Mouse (Mus musculus) erythroblast, embryonic 14.5 days (primary cell): ENCODE data around the gene Klf7. TPM values are rescaled to one million over a fixed set of nuclear protein-coding genes. Genes with fewer than 3 reads are reported as not detected.

Experiments used
- H3K27me3 ChIP-seq: 2 replicates; pipeline ENCODE4 v1.6.1; 2012; ENCODE audit warnings: inconsistent platforms; ENCODE audit not compliant: control insufficient read depth
- H3K36me3 ChIP-seq: 2 replicates; pipeline ENCODE4 v1.6.1; 2012; ENCODE audit warnings: mild to moderate bottlenecking, inconsistent platforms; ENCODE audit not compliant: control insufficient read depth
- H3K4me1 ChIP-seq: 2 replicates; pipeline ENCODE4 v1.6.1; 2012; ENCODE audit warnings: inconsistent platforms; ENCODE audit not compliant: control insufficient read depth
- H3K4me3 ChIP-seq: replicated peaks from 2 replicates; pipeline ENCODE3; 2012; ENCODE audit warnings: moderate library complexity, mild to moderate bottlenecking, inconsistent platforms
- H3K9me3 ChIP-seq: 2 replicates; pipeline ENCODE4 v1.6.1; 2012; ENCODE audit warnings: low read length, inconsistent platforms, mixed read lengths; ENCODE audit not compliant: control insufficient read depth
- GATA1 ChIP-seq: IDR thresholded peaks from 2 replicates; pipeline ENCODE4 v1.6.1; 2012; ENCODE audit warnings: low read length, inconsistent platforms, mixed read lengths
- TAL1 ChIP-seq: IDR thresholded peaks from 3 replicates; pipeline ENCODE4 v1.6.1; 2012; ENCODE audit warnings: low read length, inconsistent platforms, mixed read lengths
- polyA plus RNA-seq: library from polyadenylated mRNA; stranded (reverse); fragments of >175 nt; gene quantifications from 2 replicates; pipeline ENCODE4 v1.2.3, GENCODE M21; 2012

Gene Klf7
- polyA plus RNA-seq, 1 experiment, result under 0.01 TPM

GRCm38 (mm10) chr1:64078011-64078746 is 43.9 kb downstream of the Klf7 start:
- peak overlapping the region; percentile 51 for H3K4me3 ChIP-seq
- H3K9me3 ChIP-seq, result no peaks in the 10 kb centered on the region
- H3K36me3 ChIP-seq, result peaks cover 3% of the 10 kb centered on the region; the same call in 1 of the 2 replicates
- TF ChIP-seq TAL1 (no peak), GATA1 (no peak)
- peaks cover 22% of the 10 kb centered on the region for H3K4me1 ChIP-seq
- no peaks in the 10 kb centered on the region for H3K27me3 ChIP-seq

DNA sequence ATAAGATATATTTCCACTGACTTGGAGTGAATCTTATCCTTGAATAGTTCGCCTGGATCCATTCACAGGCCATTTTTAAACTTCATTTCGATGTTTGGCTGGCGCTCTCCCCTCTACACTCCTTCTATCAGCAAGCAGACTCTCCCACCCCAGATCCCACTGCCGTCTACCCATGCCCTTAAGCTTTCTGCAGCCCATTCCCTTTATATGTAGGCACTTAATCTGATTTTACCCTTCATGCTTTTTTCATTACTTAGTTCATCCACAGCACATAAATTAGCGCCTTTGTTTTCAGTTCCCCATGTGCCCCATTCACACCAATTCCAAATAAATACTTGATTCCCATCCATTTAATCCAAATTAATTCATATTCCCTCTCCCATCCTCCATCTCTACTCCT is 48.0 kb downstream of the Klf7 start:
- TF ChIP-seq TAL1, result no peak
- TF ChIP-seq GATA1, result no peak
- Histone ChIP-seq H3K27me3 (no peaks in the 10 kb centered on the region), H3K4me1 (peaks cover 8% of the 10 kb centered on the region), H3K9me3 (no peaks in the 10 kb centered on the region), H3K36me3 (peaks cover 3% of the 10 kb centered on the region; the same call in 1 of the 2 replicates), H3K4me3 (no peak overlapping the region)

DNA sequence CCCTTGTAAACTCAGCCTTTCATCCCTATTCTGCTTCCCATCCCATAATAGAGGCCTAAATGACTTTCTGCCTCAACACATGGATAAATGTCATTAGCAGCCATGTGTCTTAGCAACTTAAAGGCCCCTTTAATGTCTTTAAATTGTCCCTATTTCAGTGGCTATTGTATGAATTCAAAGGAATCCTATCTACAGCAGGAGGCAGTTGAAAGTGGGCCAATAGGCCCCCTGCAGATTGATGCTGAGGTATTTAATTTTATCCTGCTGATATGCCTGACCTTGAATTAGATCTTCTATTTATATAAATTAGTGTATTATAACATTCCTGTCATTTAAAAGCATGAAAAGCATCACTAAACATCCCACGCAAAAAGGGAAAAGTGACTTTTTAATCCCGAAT is 51.1 kb downstream of the Klf7 start:
- H3K36me3 ChIP-seq, result no peaks in the 10 kb centered on the region
- no peak overlapping the region for H3K4me3 ChIP-seq
- TF ChIP-seq GATA1 (no peak), TAL1 (no peak)
- no peaks in the 10 kb centered on the region for H3K9me3 ChIP-seq
- no peaks in the 10 kb centered on the region for H3K4me1 ChIP-seq
- H3K27me3 ChIP-seq, result no peaks in the 10 kb centered on the region

GRCm38 (mm10) chr1:64066320-64067254 is 55.5 kb downstream of the Klf7 start:
- Histone ChIP-seq H3K9me3 (no peaks in the 10 kb centered on the region), H3K4me3 (no peak overlapping the region), H3K4me1 (no peaks in the 10 kb centered on the region), H3K36me3 (no peaks in the 10 kb centered on the region), H3K27me3 (no peaks in the 10 kb centered on the region)
- TF ChIP-seq GATA1, result no peak
- TF ChIP-seq TAL1, result no peak

DNA sequence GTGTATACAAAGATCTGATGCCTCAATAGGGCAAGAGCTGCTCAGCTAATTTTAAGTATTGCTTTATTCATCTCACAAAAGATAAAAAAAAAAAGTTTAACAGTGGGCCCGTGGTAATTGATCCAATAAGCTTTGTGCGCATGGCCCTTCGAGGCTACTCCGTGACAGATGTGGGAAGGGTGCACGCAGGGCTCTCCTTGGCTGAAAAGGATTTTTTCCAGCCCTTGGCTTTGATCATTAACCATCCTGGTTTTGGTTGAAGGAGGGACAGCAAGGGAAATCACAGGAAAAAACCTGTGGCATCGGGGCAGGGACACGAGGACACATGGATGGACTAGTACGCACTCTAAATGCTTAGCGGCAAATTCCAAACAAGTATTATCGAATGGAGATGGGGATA is 60.6 kb downstream of the Klf7 start:
- Histone ChIP-seq H3K27me3 (no peaks in the 10 kb centered on the region), H3K4me3 (no peak overlapping the region), H3K9me3 (no peaks in the 10 kb centered on the region; the same call in 1 of the 2 replicates), H3K36me3 (no peaks in the 10 kb centered on the region; the same call in 1 of the 2 replicates), H3K4me1 (no peaks in the 10 kb centered on the region)
- no peak for TF ChIP-seq GATA1

DNA sequence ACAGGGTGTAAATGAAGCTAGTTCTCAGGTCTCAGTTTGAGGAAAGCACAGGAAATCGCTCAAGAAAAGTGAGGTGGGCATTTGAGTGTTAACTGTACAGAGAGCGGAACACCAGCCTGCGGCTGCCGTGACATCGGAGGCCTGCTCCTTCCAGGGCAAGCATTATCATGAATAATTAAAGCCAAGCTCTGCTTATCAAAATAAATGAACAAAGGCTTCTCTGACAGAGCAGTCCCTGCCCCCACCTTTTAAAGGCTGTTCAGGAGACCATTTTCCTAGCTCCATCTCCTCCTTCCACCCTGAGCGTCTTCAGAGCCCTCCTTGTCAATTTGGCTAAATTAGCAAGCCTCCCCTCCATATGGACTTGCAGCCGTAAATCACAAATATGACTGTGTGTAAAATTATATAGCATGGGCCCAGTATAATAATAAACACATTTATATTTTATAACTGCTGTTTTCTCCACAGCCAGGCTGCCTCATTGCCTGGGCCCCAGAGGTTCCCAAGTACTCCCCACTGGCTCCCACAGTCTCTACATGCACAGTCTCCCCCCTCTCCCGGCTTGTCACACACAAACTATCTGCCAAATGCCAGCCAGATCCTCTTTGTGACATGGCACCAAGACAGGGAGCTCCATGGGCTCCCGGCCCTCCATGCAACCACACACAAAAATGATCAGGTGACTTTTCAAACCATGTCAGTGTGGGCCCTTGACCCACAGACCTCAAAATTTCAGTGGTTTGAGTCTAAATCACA is 61.2 kb downstream of the Klf7 start:
- TF ChIP-seq TAL1 (no peak), GATA1 (no peak)
- Histone ChIP-seq H3K4me1 (no peaks in the 10 kb centered on the region), H3K9me3 (no peaks in the 10 kb centered on the region; the same call in 1 of the 2 replicates), H3K4me3 (no peak overlapping the region), H3K36me3 (no peaks in the 10 kb centered on the region; the same call in 1 of the 2 replicates), H3K27me3 (no peaks in the 10 kb centered on the region)

GRCm38 (mm10) chr1:64060116-64060515 is 62.0 kb downstream of the Klf7 start:
- H3K9me3 ChIP-seq, result no peaks in the 10 kb centered on the region; the same call in 1 of the 2 replicates
- no peak overlapping the region for H3K4me3 ChIP-seq
- no peaks in the 10 kb centered on the region for H3K4me1 ChIP-seq
- no peaks in the 10 kb centered on the region; the same call in 1 of the 2 replicates for H3K36me3 ChIP-seq
- no peaks in the 10 kb centered on the region for H3K27me3 ChIP-seq
- TF ChIP-seq TAL1, result no peak
- TF ChIP-seq GATA1, result no peak

DNA sequence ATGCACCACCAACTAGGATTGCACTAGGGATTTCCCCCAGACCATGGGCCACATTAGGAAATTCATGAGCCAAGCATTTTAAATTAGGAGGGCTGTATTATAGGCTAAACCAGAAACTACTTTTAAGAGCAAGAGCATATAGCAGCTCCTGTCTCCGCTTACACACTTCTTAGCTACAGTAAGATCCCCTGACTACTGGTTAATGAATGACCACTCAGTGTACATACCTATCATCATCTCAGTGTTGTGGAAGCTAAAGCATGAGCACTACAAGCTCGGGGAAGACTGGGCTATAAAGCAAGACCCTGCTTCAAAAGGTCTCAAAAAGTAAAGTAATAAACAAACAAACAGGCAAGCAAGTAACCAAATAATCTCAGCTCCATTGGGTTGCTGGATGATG is 65.5 kb downstream of the Klf7 start:
- no peak overlapping the region for H3K4me3 ChIP-seq
- H3K9me3 ChIP-seq, result no peaks in the 10 kb centered on the region; the same call in 1 of the 2 replicates
- no peak for TF ChIP-seq TAL1
- TF ChIP-seq GATA1, result no peak
- no peaks in the 10 kb centered on the region for H3K4me1 ChIP-seq
- no peaks in the 10 kb centered on the region; the same call in 1 of the 2 replicates for H3K36me3 ChIP-seq
- no peaks in the 10 kb centered on the region for H3K27me3 ChIP-seq
